Mouse (Mus musculus) lung, postnatal 25 days (tissue): Measurements from ENCODE around the gene Fam78a.

Experiments
- DNase-seq: peaks from one replicate; pipeline ENCODE4 v3.0.0; 2022; ENCODE audit warnings: low spot score

Gene Fam78a

GRCm38 (mm10) chr2:32084111-32084871, at the start of gene Fam78a:
Gene Fam78a (minus strand): TSS chr2:32084857.
- no peak for DNase-seq

- DNase-seq, result peak; percentile 89
These were observed 49.4 kb upstream of the Fam78a start for GRCm38 (mm10) chr2:32134039-32134438.

GRCm38 (mm10) chr2:32132567-32132992, 47.9 kb upstream of the Fam78a start:
- peak; percentile 63 for DNase-seq

- DNase-seq, result no peak
These were observed 47.4 kb upstream of the Fam78a start for GRCm38 (mm10) chr2:32131866-32132566.

- no peak for DNase-seq
These were observed 46.7 kb upstream of the Fam78a start for GRCm38 (mm10) chr2:32131205-32131834.

- peak; percentile 61 for DNase-seq
These were observed 45.8 kb upstream of the Fam78a start for GRCm38 (mm10) chr2:32130435-32130834.

- no peak for DNase-seq
These were observed 44.9 kb upstream of the Fam78a start for GRCm38 (mm10) chr2:32129383-32130074.

- no peak for DNase-seq
These were observed 43.8 kb upstream of the Fam78a start for GRCm38 (mm10) chr2:32128536-32128841.

- no peak for DNase-seq
These were observed 43.2 kb upstream of the Fam78a start for GRCm38 (mm10) chr2:32127653-32128535.

GRCm38 (mm10) chr2:32121785-32122184, 37.1 kb upstream of the Fam78a start:
- no peak for DNase-seq

GRCm38 (mm10) chr2:32121150-32121549, 36.5 kb upstream of the Fam78a start:
- no peak for DNase-seq

GRCm38 (mm10) chr2:32119802-32120750, 35.4 kb upstream of the Fam78a start:
- no peak for DNase-seq

GRCm38 (mm10) chr2:32115851-32116268, 31.2 kb upstream of the Fam78a start:
- no peak for DNase-seq

GRCm38 (mm10) chr2:32112548-32112947, 27.9 kb upstream of the Fam78a start:
- no peak for DNase-seq

- no peak for DNase-seq
These were observed 26.6 kb upstream of the Fam78a start for GRCm38 (mm10) chr2:32111268-32111667.

GRCm38 (mm10) chr2:32105930-32106329, 21.3 kb upstream of the Fam78a start:
- no peak for DNase-seq

- no peak for DNase-seq
These were observed 20.7 kb upstream of the Fam78a start for GRCm38 (mm10) chr2:32105117-32105913.

GRCm38 (mm10) chr2:32104122-32104521, 19.5 kb upstream of the Fam78a start:
- no peak for DNase-seq

GRCm38 (mm10) chr2:32103557-32103956, 18.9 kb upstream of the Fam78a start:
- no peak for DNase-seq
